ENCODE assay signal across 8 mouse cellular contexts in the genomic region with DNA sequence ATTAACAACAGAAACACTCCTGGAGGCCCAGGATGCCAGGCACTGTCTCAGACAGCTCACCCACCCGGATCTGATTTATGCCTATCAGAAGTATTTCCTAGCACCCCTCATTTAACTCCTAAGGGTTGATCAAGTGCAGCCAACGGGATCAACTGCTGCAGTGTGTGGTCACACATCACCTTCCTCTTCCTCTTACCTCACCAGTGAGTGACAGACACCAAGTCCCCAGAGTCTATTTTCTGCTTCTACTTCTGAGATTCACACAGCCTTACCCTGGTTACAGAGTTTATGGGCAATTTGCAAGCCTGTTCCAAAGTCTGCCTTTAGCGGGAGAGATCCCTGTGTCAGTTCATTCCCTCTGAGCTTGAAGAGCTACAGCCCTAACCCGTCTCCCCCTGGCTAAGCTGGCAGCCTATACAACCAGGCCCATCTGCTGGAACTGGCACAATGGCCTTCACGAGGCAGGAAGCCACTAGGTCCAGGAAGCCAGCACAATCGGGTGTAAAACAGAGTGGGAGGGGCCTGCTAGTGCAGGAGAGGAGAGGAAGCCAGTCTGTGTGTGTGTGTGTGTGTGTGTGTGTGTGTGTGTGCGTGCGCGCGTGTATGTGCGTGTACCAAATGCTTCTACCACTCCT.
A peak's percentile ranks its signal among the peaks of the same experiment; 100 is the strongest.
DNase-seq lines count a peak whose midpoint lies in the region; ATAC-seq lines count a peak whose summit lies in the region.

No protein-coding gene starts in this region.

- no peak overlapping the region for H3K4me2 ChIP-seq in embryonic facial prominence, embryonic 11.5 days (ENCODE audit: low read depth, low read length)
- no peak overlapping the region for H3K4me2 ChIP-seq in midbrain, embryonic 15.5 days

- no peaks in the 10 kb centered on the region; the same call in 1 of the 2 replicates for H3K4me1 ChIP-seq in embryonic facial prominence, embryonic 11.5 days (ENCODE audit: control insufficient read depth, insufficient read depth, low read length)
- peaks cover 14% of the 10 kb centered on the region for H3K4me1 ChIP-seq in midbrain, embryonic 15.5 days

- DNase-seq in layer of hippocampus, postnatal 14 days (ENCODE audit: low spot score in 2 of 2), result peak; percentile 49 to 68
- no peak for DNase-seq in layer of hippocampus, adult 9-11 months
- peak; percentile 23 for DNase-seq in embryonic facial prominence, embryonic 11.5 days (ENCODE audit: low spot score)
- peak; percentile 61 to 63 for DNase-seq in heart, postnatal 36 days
- peak; percentile 76 to 85 for DNase-seq in kidney, postnatal 36 days
- DNase-seq in thymus, postnatal 36 days, result peak; percentile 79 to 85
- no peak for DNase-seq in right cerebral cortex, adult 18-20 months

- H3K27ac ChIP-seq in embryonic facial prominence, embryonic 11.5 days (replicated peaks; ENCODE audit: low read depth, low read length), result no peak overlapping the region; the same call in 1 of the 2 replicates
- peak overlapping the region; percentile 53 for H3K27ac ChIP-seq in midbrain, embryonic 15.5 days

- H3K27me3 ChIP-seq in embryonic facial prominence, embryonic 11.5 days (ENCODE audit: control insufficient read depth, insufficient read depth, low read length), result no peaks in the 10 kb centered on the region
- H3K27me3 ChIP-seq in midbrain, embryonic 15.5 days (replicated peaks), result no peaks in the 10 kb centered on the region

- H3K9ac ChIP-seq in embryonic facial prominence, embryonic 11.5 days (replicated peaks; ENCODE audit: low read length), result no peak overlapping the region
- no peak overlapping the region for H3K9ac ChIP-seq in midbrain, embryonic 15.5 days

- H3K36me3 ChIP-seq in embryonic facial prominence, embryonic 11.5 days (replicated peaks; ENCODE audit: control insufficient read depth, insufficient read depth, low read depth, low read length), result no peaks in the 10 kb centered on the region
- H3K36me3 ChIP-seq in midbrain, embryonic 15.5 days (replicated peaks), result no peaks in the 10 kb centered on the region

- WGBS in embryonic facial prominence, embryonic 11.5 days, result 59% methylated on average over 11 of the region's 11 CpGs
- 65% methylated on average over 11 of the region's 11 CpGs for WGBS in midbrain, embryonic 15.5 days

- no peak overlapping the region for H3K4me3 ChIP-seq in embryonic facial prominence, embryonic 11.5 days (ENCODE audit: low read depth, low read length)
- no peak overlapping the region for H3K4me3 ChIP-seq in midbrain, embryonic 15.5 days

- H3K9me3 ChIP-seq in embryonic facial prominence, embryonic 11.5 days (replicated peaks; ENCODE audit: control insufficient read depth, low read length), result no peaks in the 10 kb centered on the region
- H3K9me3 ChIP-seq in midbrain, embryonic 15.5 days, result no peaks in the 10 kb centered on the region

- ATAC-seq in embryonic facial prominence, embryonic 11.5 days (replicated peaks; ENCODE audit: insufficient number of reproducible peaks, low FRiP score, low TSS enrichment, low read depth), result no peak; the same call in 1 of the 2 replicates
- ATAC-seq in midbrain, embryonic 15.5 days (replicated peaks), result no peak

- intact Hi-C loops in heart, postnatal 36 days (cut with DNase I), result no loop called here

Comparison
In these comparisons a context has a peak if more than half of its experiments do, and no peak if none do; other contexts are left out.
1. DNase-seq: peak in layer of hippocampus, postnatal 14 days (2 of 2), embryonic facial prominence, embryonic 11.5 days (single experiment), heart, postnatal 36 days (2 of 2), kidney, postnatal 36 days (2 of 2) and thymus, postnatal 36 days (2 of 2); none in layer of hippocampus, adult 9-11 months (single experiment) and right cerebral cortex, adult 18-20 months (single experiment).